Mouse (Mus musculus) kidney, adult 2 months (tissue): ENCODE results near the gene Thnsl2.

Experiments used
- CTCF ChIP-seq: fragments of 200-500 bp; conservative IDR thresholded peaks from 2 replicates; pipeline ENCODE4 v1.5.1; 2011; ENCODE audit warnings: low read depth, mild to moderate bottlenecking, control low read depth, low read length, moderate library complexity, mixed read lengths; ENCODE audit not compliant: insufficient read depth, insufficient read length
- POLR2A ChIP-seq: fragments of 200-500 bp; IDR thresholded peaks from one replicate; pipeline ENCODE4 v1.6.1; 2011; ENCODE audit warnings: low read depth, low read length, control low read depth

DNA sequence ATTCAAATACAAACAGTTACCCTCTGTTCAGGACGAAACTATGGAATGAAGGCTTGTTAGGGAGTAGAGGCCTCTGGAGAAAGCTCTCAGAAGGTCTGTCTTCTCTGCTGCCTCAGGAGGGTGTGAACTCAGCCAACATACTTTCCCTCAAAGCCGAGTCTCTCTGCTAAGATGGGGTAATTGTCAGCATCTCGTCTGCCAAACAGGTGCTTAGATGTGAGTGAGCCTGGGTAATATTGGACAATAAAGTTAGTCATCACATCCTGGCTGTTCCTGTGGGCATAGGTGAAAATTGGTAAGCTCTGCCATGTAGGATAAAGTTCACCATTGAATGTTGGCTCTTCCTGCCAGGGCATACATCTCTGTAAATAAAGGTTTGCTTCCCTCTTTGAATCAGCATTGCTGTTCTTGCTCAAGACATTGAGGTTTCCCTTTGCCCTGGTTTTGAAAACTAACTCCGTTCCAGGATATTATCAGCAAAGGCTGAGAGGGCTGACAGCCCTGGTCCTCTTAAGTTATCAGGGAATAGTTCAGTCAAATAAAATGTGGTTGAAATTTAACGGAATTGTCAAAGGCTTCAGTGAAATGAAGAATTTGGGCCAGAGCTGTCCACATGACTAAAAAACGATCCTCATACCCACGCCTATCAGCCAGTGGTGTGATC lies 40.8 kb upstream of the Thnsl2 start:
- TF ChIP-seq POLR2A (no peak), CTCF (no peak)
